Mouse (Mus musculus): Measurements from ENCODE around the gene Gal3st1.
"Not testable (repeated sequence)": the region's sequence is repeated elsewhere in the genome, so short reads cannot be mapped to it uniquely, and the experiment has no call there.

The Gal3st1 gene

DNA sequence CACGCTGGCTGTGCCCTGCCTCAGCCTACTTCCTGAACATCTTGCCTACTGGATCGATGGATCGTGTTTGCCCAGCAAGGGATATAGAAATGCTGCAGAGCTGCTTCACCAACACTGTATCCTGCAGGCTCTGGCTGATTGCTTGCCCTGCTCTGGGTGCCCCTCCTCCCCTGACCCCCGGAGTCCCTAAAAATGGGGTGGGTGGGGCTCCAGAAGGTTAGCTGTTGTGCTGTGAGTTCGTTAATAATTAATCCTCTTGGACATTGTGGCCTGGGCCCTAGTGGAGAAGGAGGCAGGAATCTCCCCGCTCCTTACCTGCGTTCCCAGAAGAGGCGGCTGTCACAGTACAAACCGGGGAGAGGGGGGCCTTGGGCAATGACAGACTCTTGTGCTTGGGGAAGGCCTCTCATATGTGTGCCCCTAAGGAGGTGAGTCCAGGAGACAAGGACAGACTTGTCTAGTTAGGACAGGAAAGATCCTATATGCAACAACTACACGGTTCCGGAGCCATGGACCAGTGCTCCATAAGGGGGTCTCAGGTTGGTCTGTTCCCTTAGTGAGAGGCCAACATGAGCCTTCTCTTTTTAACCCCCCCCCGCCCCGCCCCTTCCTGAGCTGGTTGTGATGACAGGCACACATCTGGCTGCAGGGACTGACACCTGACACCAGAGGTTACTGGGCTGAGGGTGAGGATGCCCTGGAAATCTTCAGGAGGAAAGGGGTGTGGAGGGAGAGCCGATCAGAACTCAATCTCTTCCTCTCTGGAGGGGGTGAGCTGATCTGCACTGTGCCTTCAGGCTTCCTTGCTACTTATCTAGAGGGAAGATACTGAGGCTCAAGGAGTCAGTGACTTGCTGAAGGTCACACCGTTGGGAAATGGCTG lies 668 bp downstream of the Gal3st1 start:
- DNase-seq: no peak

DNA sequence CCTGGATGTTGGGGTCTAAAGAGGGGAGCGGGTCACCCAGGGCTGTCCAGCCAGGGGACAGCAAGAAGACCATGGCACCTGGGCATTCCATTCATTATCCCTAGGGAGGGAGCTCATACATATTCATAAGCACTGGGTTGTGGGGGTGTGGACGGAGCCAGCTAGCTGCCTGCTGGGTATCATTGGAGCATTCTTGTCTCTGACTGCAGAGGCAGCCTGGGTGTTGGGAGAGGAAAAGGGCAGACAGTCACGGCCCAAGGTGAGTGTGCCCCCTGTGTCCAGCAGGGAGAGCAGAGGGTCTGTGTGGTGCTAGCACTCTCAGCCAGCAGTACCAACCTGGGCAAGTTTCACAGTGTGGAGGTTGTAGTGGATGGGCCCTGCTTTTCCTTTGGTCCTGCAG lies 6.3 kb downstream of the Gal3st1 start:
- DNase-seq: no peak

DNA sequence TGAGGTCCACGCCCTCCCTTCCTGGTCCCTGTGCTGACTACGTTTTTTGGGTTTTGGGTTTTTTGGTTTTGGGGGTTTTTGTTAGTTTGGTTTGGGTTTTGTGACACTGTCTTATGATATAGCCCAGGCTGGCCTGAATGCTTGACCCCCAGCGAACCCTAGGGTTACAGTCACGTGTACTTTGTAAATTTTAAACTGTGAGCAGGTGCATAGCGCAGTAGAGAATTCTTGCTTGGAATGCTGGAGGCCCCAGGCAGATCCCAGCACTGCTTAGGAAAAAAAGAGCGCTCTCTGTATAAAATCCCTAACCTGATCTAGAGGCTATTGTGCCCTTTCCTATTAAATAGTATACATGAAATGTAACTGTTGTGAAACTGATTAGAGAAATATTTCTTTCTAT lies 9.7 kb downstream of the Gal3st1 start:
- no peak for DNase-seq

DNA sequence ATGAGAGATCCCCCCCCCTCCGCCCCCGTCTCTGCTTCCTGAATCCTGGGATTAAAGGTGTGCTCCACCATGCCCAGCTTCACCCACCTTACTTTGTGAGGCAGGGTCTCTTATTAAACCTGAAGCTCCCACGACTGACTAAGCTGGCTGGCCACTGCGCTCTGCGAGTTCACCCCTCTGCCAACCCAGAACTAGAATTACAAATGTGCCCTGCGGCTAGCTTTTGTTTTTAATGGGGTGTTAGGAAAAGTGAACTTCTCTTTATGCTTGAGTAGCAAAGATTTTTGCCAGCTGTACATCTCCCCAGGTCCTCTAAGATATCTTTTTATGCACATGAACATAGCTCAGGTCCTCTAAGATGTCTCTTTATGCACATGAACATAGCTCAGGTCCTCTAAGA lies 10.5 kb downstream of the Gal3st1 start:
- DNase-seq: no peak

DNA sequence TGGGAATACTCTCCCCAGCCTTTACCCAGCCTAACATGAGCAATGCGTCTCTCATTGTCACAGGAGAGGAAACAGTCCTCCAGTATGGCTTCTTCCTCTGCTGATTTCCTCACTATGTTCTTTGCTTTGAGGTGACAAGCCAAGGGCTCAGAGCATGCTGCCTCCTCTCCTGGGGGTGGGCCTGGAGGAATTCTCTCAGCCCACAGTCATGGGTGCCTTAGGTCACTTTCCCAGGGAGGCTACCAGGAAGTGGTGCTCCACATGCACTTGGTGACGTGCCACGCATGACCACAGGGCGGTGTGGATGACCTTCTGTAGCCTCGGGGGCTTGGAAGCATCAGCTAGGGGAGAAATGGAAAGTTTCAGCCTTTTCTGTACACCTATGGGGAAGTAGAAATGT lies 12.1 kb downstream of the Gal3st1 start:
- no peak for DNase-seq

DNA sequence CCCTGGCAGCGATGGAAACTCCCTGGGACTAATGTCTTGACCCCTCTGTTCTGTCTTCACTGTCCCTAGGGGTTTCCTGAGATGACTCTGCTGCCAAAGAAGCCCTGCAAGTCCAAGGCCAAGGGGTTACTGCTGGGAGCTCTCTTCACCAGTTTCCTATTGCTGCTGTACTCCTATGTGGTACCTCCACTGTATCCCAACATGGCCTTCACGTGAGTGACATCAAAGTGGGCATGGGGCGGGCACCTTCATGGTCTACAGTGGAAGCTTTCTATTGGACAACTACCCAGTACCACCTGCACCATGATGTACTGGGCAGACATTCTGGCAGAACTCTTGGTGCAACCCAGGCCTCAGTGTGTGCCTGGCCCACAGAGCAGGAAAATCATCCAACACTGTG lies 13.4 kb downstream of the Gal3st1 start:
- no peak for DNase-seq

DNA sequence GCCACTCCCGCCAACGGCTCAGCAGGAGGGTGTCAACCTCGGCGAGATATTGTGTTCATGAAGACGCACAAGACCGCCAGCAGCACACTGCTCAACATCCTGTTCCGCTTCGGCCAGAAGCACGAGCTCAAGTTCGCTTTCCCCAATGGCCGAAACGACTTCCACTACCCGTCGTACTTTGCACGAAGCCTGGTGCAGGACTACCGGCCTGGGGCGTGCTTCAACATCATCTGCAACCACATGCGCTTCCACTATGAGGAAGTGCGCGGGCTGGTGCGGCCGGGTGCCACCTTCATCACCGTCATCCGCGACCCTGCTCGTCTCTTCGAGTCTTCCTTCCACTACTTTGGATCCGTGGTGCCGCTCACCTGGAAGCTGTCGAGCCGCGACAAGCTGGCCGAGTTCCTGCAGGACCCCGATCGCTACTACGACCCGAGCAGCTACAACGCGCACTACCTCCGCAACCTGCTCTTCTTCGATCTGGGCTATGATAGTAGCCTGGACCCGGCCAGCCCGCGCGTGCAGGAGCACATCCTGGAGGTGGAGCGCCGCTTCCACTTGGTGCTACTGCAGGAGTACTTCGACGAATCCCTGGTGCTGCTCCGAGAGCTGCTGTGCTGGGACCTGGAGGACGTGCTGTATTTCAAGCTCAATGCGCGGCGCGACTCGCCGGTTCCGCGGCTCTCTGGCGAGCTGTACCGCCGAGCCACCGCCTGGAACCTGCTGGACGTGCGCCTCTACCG lies 14.7 kb downstream of the Gal3st1 start:
- peak; percentile 29 to 32 for DNase-seq

DNA sequence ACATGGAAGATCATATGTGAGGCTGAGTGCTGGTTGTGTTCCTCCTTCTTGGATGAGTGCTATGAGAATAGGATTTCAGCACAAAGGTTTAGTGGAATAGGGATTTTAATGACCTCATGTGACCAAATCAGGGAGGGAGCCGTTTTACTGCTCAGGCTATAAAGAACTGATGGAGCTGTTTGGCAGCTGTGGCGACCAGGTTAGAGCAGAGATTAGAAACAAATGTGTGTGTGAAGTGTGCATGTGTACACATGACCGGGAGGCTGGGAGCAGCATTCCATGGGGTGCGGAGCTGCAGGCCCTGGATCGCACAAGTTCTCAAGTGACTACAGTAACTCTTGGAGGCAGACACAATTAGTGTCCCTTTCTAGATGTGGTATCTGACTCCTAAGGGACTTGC lies 16.1 kb downstream of the Gal3st1 start:
- no peak for DNase-seq

DNA sequence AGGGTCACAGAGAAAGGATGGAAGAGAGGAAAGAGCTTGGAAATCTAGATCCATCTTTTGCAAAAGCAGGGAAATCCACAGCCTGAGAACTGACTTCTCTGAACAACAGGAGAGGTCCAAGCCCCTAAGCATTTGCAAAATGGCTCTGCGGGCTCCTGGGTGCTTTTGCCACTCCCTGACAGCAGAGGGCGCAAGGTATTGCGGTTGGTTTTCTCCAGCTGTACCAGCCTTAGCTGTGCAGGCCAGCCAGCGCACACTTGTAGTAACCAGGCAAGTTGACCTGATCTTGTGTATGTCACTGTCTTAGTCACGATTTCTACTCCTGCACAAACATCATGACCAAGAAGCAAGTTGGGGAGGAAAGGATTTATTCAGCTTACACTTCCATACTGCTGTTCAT lies 18.2 kb downstream of the Gal3st1 start:
- DNase-seq: peak; percentile 72 to 73

DNA sequence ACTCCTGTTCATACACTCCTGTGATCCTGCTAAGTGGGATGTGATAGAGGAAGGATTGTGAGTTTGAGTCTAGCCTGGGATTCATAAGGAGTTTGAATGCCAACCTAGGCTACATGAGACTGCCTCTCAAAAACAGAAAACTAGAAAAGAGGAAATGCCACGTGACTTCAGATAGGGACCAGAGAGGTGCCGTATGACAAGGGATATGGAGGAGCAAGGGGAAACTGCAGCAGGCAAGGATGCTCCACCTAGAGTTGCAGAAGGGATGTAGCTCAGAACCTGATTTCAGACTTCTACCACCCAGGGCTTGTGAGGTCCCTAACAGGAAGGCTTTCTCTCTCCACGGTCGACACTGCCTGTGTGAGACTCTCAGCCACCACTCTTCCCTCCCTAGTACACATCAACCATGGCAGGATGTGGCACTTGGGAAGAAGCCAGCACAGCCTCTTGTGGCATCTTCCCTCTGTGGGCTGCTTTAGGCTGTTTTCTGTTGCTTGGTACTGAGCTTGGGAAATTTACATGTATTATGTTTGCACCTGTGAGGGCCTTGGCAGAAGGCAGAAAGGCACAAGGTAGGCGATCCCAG lies 21.9 kb downstream of the Gal3st1 start:
- no peak for DNase-seq

DNA sequence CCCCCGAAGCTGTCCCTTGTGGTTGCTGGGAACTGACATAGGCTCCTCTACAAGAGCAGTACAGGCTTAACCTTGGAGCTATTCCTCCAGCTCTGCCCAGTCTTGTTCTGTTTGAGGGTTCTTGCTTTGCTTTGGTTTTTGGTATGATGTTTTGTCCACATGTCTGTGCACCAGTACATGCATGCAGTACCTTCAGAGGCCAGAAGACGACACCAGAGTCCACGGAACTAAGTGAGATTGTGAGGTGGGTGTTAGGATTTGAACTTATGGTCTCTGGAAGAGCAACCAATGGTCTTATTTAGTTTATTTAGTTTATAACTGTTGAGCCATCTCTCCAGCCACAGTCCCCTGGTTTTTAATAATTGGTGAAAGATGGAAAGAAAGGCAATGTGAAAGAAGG lies 23.0 kb downstream of the Gal3st1 start:
- no peak for DNase-seq

DNA sequence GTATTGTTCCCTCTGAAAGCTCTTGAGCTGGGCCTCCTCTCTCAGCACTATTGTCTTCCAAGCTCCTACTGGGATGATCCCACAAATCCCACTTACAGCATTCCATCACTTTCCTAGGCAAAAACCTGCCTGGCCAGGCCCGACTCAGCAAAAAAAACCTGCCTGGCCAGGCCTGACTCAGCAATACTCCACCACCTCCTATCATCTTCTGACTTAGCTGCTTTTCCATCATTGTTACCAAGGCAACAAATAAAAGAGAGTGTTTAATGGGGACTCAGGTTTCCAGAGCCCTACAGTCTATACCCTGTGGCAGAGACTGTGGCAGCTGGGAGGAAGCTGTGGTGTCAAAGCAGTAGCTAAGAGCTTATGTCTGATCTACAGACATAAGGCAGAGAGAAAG lies 29.2 kb downstream of the Gal3st1 start:
- no peak for DNase-seq

DNA sequence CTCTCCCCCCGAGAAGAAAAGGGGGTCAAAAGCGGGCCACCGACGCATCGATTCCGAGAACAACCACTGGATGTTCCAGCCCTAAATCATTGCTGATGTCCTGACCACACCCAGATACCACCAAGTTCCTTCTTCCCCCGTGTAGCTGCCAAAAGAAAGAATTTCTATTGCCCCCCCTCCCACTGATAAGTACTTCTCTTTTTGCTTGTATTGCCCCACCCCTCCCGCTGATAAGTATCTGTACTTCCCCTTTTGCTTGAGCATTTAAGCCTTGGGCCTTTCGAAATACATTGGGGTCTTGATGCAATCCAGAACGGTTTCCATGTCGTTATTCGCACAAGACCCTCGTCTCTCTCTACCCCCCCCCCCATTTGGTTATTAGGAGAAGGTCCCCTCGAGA lies 32.4 kb downstream of the Gal3st1 start:
- DNase-seq: not testable (repeated sequence)

DNA sequence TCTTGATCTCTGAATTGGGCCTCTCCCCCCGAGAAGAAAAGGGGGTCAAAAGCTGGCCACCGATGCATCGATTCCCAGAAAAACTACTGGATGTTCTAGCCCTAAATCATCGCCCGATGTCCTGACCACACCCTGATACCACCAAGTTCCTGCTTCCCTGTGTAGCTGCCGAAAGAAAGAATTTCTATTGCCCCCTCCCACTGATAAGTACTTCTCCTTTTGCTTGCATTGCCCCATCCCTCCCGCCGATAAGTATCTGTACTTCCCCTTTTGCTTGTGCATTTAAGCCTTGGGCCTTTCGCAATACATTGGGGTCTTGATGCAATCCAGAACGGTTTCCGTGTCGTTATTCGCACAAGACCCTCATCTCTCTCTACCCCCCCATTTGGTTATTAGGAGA lies 38.7 kb downstream of the Gal3st1 start:
- DNase-seq: not testable (repeated sequence)

DNA sequence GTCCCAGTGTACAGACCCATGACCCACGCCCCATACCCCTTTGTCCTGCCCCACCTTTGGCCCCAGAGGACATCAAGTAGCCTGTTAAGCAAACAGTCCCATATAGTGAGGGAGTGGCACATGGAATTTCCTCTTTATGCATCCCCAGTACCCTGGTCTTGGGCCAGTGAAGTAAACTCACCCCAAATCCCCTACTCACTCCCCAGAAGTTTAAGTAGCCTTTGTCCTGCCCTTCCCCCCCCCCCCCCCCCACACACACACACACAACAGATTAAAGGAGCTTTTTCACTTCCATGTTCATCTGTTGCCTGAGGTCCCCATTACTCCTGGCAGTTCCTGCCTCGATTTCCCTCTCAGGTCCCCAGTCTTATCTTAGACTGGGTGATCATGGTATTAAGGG lies 39.9 kb downstream of the Gal3st1 start:
- no peak for DNase-seq

DNA sequence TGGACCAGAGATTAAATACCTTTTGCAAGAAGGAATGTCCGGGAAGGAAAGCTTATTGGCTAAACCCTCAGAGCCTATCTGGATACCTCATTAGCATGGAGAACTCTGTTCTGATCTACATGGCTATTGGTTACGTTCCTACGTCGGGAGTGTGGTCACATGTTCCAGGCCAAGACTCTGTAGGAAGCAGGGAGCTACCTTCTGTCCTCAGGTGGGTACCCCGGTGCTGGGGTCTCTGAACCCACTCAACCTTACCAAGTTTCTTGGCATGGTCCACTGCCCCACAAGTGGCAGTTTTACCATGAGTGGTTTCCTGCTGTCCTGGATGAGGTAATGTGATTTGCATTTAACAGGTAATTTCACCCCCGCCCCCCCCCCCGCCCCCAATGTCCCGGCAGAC lies 43.6 kb downstream of the Gal3st1 start:
- DNase-seq: no peak

DNA sequence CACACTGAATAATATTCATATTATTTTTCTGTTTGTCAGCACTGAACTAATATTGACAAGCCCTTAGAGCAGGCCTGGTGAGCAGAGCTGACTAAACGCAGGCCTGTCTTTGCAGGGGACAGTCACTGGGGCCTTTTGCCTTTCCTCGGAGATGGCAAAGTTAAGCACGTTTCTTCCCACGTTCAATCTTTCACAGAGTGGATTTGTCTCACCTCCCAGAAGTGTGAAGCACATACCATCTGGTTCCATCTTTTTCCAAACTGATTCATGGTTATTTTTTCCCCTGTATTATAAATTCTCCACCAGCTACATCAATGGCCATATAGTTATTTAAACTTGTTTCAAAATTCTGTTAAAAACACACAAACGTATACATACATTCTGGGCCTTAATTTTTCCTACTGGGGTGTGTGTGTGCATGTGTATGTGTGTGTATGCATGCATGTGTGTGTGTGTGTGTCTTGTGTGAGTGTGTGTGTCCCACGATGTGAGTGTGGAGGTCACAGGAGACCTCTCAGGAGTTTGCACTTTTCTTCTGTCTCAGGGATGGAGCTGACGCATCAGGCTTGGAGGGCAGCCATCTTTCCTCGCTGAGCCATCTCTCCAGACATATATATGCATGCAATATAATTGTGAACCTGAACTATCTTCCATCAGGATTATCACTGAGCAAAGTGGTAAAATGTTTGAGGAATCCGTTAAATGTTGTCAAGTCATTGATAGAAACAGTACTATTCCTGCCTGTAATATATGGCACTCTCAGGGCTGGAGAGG lies 44.3 kb downstream of the Gal3st1 start:
- DNase-seq: no peak

DNA sequence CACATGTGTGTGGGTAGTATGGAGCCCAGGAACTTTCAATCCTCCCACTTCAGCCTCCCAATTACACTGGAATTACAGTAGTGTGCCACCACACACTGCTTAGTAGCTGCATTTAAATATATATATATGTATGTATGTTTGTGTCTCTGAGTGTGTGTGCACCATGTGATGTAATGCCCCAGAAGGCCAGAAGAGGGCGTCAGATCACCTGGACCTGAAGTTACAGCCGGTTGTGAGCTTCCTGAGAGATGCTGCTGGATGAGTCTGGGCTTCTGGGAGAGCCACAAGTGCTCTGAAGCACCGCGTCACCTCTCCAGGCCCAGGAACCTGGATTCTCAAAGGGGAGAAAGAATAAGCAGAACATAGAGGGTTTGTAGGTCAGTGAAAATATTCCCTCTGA lies 45.9 kb downstream of the Gal3st1 start:
- DNase-seq: no peak

DNA sequence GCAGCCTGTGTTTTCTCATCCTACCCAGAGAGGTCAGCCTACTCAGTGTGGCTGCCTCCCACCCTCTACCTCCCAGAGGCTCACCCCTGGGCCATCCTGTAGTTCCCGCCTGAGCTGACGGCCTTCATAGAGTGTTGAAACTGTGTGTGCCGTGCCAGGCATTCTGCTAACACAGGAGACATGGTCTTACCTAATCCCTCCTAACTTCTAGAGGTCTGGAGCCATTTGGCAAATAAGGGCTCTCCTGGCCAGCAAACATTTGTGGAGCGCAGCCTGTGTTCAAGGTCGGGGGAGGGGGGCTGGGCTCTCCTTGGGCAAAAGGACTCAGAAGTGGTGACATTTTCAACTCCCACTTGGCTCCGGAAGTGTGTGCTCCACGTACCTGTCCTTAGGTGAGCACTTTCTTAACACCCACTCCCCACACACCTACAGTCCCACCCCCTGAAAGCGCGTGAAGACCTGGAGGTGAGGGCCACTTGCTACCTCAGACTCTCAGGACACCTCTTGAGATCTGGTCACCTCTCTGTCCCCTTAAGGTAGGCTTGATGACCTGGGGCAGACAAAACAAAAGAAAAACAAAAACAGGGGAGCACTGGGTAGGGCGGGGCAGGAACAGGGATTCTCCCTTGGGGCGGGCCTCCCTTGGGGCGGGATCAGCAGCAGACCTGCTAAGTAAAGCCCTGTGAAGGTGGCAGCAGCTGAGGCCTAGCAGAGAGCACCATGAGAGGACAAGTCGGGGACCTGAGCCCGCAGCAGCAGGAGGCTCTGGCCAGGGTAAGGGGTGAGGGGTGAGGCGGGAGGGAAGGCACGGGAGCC lies 47.9 kb downstream of the Gal3st1 start, which contains the start of gene Sec14l4:
Gene Sec14l4, plus strand, starts transcription at position 337 of the 816 bp plus-strand sequence.
- no peak for DNase-seq

DNA sequence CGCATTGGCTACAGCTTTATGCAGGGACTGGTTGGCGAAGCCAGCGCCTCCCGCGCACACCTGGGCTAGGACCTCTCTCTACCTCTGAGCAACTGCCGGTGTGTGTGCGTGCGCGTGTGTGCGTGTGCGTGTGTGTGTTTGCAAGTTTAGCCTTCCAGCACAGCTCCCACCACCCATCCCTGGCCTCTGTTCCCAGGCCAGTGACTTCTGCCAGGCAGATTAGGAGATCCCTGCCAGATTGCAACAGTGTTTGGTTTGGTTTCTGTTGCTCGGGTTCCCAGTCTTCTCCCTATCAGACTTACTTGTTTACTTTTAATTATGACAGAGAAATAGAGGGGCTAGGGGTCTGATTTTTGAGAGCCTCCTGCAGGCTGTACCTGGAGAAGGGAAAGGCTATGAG lies 48.5 kb downstream of the Gal3st1 start:
- no peak for DNase-seq

DNA sequence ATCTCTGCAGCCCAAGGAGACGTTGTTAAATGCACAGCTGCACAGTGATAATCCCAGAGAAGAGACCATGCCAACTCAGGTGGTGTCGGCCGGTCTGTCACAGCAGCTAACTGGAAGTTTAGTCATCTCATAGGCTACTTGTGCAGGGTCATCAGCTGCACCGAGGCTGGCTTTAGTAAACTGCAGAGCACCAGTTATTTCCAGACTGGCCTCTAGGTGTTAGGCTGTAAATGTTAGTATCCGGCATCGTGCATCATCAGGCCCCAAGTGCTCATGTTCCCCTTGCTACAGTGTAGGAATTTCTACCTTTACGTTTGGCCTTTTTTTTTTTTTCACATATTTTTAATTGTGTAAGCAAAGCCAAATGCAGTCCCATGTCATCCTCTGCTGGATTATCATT lies 50.0 kb downstream of the Gal3st1 start:
- no peak for DNase-seq

DNA sequence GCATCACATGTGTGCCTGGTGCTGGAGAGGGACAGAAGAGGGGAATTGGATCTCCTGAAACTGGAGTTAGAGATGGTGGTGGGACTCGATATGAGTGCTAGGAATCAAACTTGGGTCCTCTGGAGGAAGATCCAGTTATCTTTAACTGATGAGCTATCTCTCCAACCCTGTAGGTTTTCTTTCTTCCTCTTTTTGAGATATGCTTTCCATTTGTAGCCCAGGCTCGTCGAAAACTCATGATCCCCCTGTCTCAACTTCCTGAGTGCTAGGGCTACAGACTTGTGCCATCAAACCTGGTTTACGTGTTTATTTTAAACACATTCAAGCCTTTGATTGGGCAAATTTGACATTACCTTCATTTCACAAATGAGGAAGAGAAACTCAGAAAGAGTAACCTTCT lies 50.7 kb downstream of the Gal3st1 start:
- no peak for DNase-seq
